Mouse (Mus musculus) C2C12 (cell line): ENCODE data around the gene Ank2. TPM values are rescaled to one million over a fixed set of nuclear protein-coding genes. Genes with fewer than 3 reads are reported as not detected.

ENCODE experiments used
- H3K27me3 ChIP-seq: one replicate; pipeline ENCODE4 v1.6.1; 2011; ENCODE audit not compliant: control insufficient read depth, insufficient read depth, insufficient read length
- H3K36me3 ChIP-seq: one replicate; pipeline ENCODE4 v1.6.1; 2011; ENCODE audit not compliant: control insufficient read depth, insufficient read depth
- H3K4me3 ChIP-seq: one replicate; pipeline ENCODE4 v1.5.1; 2011; ENCODE audit warnings: mild to moderate bottlenecking, control low read depth; ENCODE audit not compliant: poor library complexity, insufficient read depth, severe bottlenecking
- H3K79me2 ChIP-seq: one replicate; pipeline ENCODE4 v1.6.1; 2011; ENCODE audit not compliant: control insufficient read depth, insufficient read depth
- H3K79me3 ChIP-seq: one replicate; pipeline ENCODE4 v1.6.1; 2011; ENCODE audit warnings: low read depth, control low read depth
- H3ac ChIP-seq: one replicate; pipeline ENCODE3; 2011; ENCODE audit warnings: low read depth; ENCODE audit not compliant: control insufficient read depth, insufficient read length
- CEBPB ChIP-seq: IDR thresholded peaks from one replicate; pipeline ENCODE4 v1.6.1; 2011; ENCODE audit warnings: low read depth, mild to moderate bottlenecking, control low read depth, moderate library complexity
- CTCF ChIP-seq: IDR thresholded peaks from one replicate; pipeline ENCODE4 v1.5.1; 2011; ENCODE audit not compliant: control insufficient read depth, insufficient read depth, insufficient read length
- FOSL1 ChIP-seq: IDR thresholded peaks from one replicate; pipeline ENCODE4 v1.8.0; 2011; ENCODE audit warnings: mild to moderate bottlenecking, low read length; ENCODE audit not compliant: poor library complexity, insufficient read depth, severe bottlenecking
- MAX ChIP-seq: IDR thresholded peaks from one replicate; pipeline ENCODE4 v1.6.1; 2011; ENCODE audit warnings: mild to moderate bottlenecking, control low read depth
- MYOD1 ChIP-seq: IDR thresholded peaks from one replicate; pipeline ENCODE4 v1.6.1; 2011; ENCODE audit warnings: low read depth; ENCODE audit not compliant: control insufficient read depth, insufficient read length
- MYOG ChIP-seq: IDR thresholded peaks from one replicate; pipeline ENCODE4 v1.6.1; 2011; ENCODE audit not compliant: control insufficient read depth, insufficient read length; ENCODE audit errors: extremely low read depth
- USF1 ChIP-seq: IDR thresholded peaks from one replicate; pipeline ENCODE4 v1.6.1; 2011; ENCODE audit warnings: low read depth, mild to moderate bottlenecking, control low read depth, moderate library complexity
- polyA plus RNA-seq: library from polyadenylated mRNA; unstranded; fragments of >200 nt; fragmentation: generic; extraction: Trizol; gene quantifications from one replicate; pipeline ENCODE4 v1.2.1, GENCODE M21; 2012; ENCODE audit warnings: missing spikeins

Gene Ank2
- polyA plus RNA-seq, 1 experiment, result 3.5 TPM

GRCm38 (mm10) chr3:127520300-127520699, 21.1 kb upstream of the Ank2 start:
- TF ChIP-seq CTCF (no peak), USF1 (peak; percentile 44)
- Histone ChIP-seq H3K79me2 (no peaks in the 10 kb centered on the region), H3K36me3 (no peaks in the 10 kb centered on the region), H3K27me3 (no peaks in the 10 kb centered on the region), H3K79me3 (no peaks in the 10 kb centered on the region), H3K4me3 (no peak overlapping the region), H3ac (no peak overlapping the region)

- H3K27me3 ChIP-seq, result no peaks in the 10 kb centered on the region
- no peak overlapping the region for H3ac ChIP-seq
- no peaks in the 10 kb centered on the region for H3K36me3 ChIP-seq
- TF ChIP-seq MYOD1, result no peak
- TF ChIP-seq FOSL1, result no peak
- TF ChIP-seq USF1, result no peak
- no peak for TF ChIP-seq CTCF
- no peak for TF ChIP-seq MAX
- TF ChIP-seq MYOG, result no peak
- no peaks in the 10 kb centered on the region for H3K79me3 ChIP-seq
- H3K4me3 ChIP-seq, result no peak overlapping the region
- no peaks in the 10 kb centered on the region for H3K79me2 ChIP-seq
Observed at GRCm38 (mm10) chr3:127515251-127515650, 16.1 kb upstream of the Ank2 start.

GRCm38 (mm10) chr3:127513699-127514098, 14.5 kb upstream of the Ank2 start:
- no peak for TF ChIP-seq MAX
- no peak for TF ChIP-seq FOSL1
- TF ChIP-seq CEBPB, result no peak
- TF ChIP-seq MYOG, result no peak
- TF ChIP-seq USF1, result no peak
- TF ChIP-seq CTCF, result no peak
- TF ChIP-seq MYOD1, result no peak
- H3K27me3 ChIP-seq, result no peaks in the 10 kb centered on the region
- no peak overlapping the region for H3K4me3 ChIP-seq
- no peaks in the 10 kb centered on the region for H3K79me2 ChIP-seq
- no peaks in the 10 kb centered on the region for H3K79me3 ChIP-seq
- H3ac ChIP-seq, result no peak overlapping the region
- H3K36me3 ChIP-seq, result no peaks in the 10 kb centered on the region

GRCm38 (mm10) chr3:127512794-127513335, 13.7 kb upstream of the Ank2 start:
- Histone ChIP-seq H3K27me3 (no peaks in the 10 kb centered on the region), H3K79me2 (no peaks in the 10 kb centered on the region), H3K36me3 (no peaks in the 10 kb centered on the region), H3ac (no peak overlapping the region), H3K4me3 (no peak overlapping the region), H3K79me3 (no peaks in the 10 kb centered on the region)
- TF ChIP-seq USF1, result no peak
- no peak for TF ChIP-seq CTCF
- no peak for TF ChIP-seq MYOD1
- TF ChIP-seq MAX, result no peak
- TF ChIP-seq CEBPB, result no peak
- TF ChIP-seq MYOG, result no peak
- no peak for TF ChIP-seq FOSL1

GRCm38 (mm10) chr3:127511786-127512746, 12.9 kb upstream of the Ank2 start:
- Histone ChIP-seq H3ac (no peak overlapping the region), H3K79me3 (no peaks in the 10 kb centered on the region), H3K36me3 (no peaks in the 10 kb centered on the region), H3K4me3 (no peak overlapping the region), H3K27me3 (no peaks in the 10 kb centered on the region), H3K79me2 (no peaks in the 10 kb centered on the region)
- no peak for TF ChIP-seq MYOD1
- no peak for TF ChIP-seq CEBPB
- no peak for TF ChIP-seq MYOG
- TF ChIP-seq MAX, result no peak
- TF ChIP-seq FOSL1, result no peak
- TF ChIP-seq CTCF, result no peak
